Mouse (Mus musculus) kidney, postnatal 10 days (tissue): Measurements from ENCODE around the gene Tmf1.

ENCODE experiments used
- DNase-seq: peaks from one replicate; pipeline ENCODE4 v3.0.0; 2021; ENCODE audit warnings: mixed read lengths

Tmf1 gene

GRCm38 (mm10) chr6:97178491-97179366 lies at the start of gene Tmf1:
Gene Tmf1 (minus strand): TSS chr6:97179122.
- peak; percentile 98 for DNase-seq

GRCm38 (mm10) chr6:97227067-97227847 lies 48.3 kb upstream of the Tmf1 start:
- no peak for DNase-seq

- no peak for DNase-seq
Observed at GRCm38 (mm10) chr6:97226083-97226491, 47.2 kb upstream of the Tmf1 start.

GRCm38 (mm10) chr6:97224505-97224904 lies 45.6 kb upstream of the Tmf1 start:
- DNase-seq = no peak

DNA sequence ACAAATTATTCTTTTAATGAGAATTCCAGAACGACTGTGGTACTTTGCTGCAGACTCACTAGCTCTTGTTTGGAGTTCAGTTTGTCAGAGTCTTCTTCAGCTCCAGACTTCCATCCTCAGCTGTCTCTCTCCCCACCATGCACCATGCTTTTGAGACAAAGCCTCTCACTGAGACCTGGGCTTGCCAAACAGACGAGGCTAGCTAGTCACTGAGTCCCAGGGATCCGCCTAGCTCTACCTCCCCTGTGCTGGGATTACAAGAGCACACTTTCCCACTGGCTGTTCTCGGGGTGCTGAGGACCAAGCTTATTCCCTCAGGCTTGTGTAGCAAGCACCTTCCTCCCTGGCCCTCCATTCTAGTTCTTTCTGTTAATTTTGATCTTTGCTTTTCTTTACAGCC lies 44.6 kb upstream of the Tmf1 start:
- no peak for DNase-seq

DNA sequence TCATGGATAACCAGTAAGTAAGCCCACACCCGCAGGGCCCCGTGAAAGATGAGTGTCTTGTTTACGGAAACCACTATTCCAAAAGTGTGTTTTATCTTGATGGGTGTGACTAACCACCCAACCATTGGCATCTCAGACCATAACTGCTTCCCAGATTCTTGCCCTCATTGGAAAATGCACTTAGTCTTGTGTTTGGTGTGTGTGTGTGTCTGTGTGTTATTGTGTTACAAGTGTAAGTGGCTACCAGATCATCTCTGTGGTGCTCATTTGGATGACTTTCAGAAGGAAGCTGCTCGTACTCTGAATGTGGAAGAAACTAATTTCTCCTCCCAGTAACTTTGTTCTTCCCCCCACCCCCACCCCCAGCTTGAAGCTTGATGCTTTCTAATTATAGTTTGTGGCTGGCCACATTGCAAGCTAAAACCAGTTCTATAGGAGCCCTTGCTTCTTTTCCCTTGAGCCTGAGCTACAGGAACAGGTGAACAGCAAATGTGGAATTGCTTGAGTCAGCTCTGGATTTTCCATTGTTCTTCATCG lies 44.1 kb upstream of the Tmf1 start:
- DNase-seq = no peak

GRCm38 (mm10) chr6:97222321-97222720 lies 43.4 kb upstream of the Tmf1 start:
- no peak for DNase-seq

GRCm38 (mm10) chr6:97221205-97222025 lies 42.5 kb upstream of the Tmf1 start:
- DNase-seq = no peak

- DNase-seq = no peak
Observed at GRCm38 (mm10) chr6:97220672-97221071, 41.8 kb upstream of the Tmf1 start.

DNA sequence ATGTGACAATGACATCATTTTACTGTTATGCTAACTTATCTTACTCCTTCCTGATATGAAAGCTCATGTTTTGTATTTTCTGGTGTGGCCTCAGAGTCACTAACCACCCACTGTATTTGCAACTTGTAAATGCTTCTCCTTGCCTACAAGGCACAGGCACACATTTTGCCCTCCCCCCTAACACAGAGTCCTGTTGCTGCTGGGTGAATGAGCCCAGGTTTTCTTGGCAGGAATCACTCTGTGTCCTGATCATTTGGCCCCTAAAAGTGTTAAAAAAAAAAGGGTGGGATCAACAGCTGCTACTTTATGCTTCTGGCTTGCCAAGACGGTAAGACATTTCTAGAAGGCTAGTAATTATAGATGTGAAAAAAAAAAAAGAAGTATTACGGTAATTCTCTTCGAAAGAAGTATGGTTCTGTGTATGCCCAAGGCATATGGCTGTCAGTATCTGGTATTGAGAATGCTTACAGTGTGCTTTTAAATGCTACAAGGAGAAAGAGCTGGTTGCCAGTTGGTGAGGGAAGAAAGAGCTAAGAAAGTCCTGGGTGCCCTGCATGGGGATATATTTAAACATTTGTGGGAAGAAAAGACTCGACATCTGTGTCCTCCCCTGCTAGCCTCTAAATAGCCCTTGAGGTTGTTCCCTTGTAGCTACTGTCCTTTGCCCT lies 37.4 kb upstream of the Tmf1 start:
- no peak for DNase-seq

DNA sequence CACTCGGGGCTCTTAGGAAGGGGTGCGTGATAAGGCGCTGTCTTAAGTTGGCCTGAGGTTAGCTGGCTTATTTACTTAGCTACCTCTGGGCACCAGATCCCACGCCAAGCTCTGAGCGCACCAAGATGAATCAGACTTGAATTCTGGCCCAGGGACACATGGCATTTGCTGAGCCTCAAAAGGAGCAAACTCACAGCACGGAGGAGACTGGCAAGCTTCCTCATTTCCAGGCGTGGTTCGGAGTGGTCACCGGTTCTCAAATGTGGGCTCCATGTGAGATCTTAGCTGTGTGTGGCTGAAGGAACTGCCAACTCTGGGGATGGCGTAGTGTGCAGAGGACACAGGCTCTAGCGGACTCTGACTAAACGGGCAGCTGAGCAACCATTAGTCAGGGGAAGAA lies 33.1 kb upstream of the Tmf1 start:
- DNase-seq = peak; percentile 26

- DNase-seq = peak; percentile 39
Observed at GRCm38 (mm10) chr6:97210962-97211601, 32.2 kb upstream of the Tmf1 start.

GRCm38 (mm10) chr6:97210191-97210961 lies 31.5 kb upstream of the Tmf1 start, which contains the start of gene Arl6ip5:
Gene Arl6ip5 (plus strand): TSS chr6:97210689.
- peak; percentile 93 for DNase-seq

DNA sequence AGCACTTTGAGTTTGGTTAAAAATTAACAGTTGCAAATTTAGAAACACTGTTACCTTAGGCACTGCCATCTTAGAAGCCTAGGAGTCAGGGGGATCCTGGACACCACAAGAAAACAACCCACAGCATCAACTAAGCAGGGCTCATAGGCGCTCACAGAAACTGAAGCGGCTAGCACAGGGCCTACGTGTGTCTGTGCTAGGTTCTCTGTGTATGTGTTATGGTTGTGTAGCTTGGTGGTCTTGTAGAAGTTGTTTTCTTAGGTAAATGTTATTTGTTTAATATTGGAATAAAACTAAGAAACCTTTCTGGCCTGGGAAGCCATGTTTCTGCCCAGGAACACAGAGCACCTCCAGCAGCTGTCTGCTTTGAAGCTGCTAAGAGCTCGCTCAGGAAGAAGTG lies 30.8 kb upstream of the Tmf1 start:
- DNase-seq = no peak

DNA sequence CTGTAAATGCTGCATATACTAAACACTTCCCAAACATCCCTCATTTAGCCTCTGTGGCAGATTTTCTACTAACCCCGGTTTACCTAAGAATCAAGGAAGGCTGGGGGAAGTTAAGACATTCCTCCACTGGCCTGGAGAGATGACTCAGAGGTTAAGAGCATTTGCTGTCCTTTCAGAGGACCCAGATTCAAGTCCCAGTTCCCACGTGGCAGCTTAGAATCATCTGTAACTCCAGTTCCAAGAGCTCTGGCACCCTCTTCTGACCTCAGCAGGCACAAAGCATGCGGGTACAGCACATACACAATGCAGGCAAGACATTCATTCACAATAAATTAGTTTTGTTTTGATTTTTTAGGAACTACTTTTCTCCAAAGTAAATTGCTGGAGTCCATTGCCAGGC lies 30.3 kb upstream of the Tmf1 start:
- DNase-seq = no peak

DNA sequence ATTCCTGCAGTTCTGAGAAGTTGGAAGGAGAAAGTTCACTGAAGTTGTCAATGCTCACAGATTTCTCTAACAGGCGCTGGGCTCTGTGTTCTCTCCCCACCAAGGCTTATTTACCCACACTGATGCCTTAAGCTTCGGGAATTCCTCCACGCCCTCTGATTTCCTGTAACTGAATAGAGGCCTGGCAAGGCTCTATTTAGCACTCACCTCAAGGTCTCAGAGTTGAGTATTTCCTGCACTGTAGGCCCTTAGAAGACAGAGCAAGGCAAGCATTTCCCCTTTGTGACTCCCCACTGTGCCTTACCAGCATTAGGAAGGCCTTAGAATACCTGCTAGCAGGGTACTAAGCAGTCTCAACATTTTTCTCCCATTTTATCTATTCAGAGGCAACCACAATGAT lies 29.5 kb upstream of the Tmf1 start:
- no peak for DNase-seq

- DNase-seq = no peak
Observed at GRCm38 (mm10) chr6:97207085-97207484, 28.2 kb upstream of the Tmf1 start.

- peak; percentile 100 for DNase-seq
Observed at GRCm38 (mm10) chr6:97205439-97205885, 26.5 kb upstream of the Tmf1 start, which contains the start of gene Uba3. Gene Uba3 (minus strand): TSS chr6:97205647.

DNA sequence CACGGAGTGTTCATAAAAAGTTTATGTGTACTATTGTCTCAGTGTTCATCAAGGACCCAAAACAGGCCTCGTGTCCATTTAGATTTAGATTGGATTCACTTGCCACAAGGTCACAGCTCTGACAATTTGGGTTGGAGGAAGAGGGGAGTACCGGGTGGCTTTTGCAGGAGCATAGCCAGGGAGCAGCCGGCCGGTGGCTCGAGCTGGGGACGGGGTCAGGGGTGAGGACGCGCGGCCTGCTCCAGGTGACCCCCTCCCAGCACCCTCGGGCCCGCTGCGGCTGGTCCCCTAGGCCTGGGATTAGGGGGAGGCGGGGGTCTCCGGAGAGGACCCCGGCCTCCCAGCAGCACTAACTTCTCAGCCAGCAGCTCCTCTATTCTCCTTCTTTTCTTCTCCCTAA lies 26.0 kb upstream of the Tmf1 start:
- peak; percentile 58 for DNase-seq

DNA sequence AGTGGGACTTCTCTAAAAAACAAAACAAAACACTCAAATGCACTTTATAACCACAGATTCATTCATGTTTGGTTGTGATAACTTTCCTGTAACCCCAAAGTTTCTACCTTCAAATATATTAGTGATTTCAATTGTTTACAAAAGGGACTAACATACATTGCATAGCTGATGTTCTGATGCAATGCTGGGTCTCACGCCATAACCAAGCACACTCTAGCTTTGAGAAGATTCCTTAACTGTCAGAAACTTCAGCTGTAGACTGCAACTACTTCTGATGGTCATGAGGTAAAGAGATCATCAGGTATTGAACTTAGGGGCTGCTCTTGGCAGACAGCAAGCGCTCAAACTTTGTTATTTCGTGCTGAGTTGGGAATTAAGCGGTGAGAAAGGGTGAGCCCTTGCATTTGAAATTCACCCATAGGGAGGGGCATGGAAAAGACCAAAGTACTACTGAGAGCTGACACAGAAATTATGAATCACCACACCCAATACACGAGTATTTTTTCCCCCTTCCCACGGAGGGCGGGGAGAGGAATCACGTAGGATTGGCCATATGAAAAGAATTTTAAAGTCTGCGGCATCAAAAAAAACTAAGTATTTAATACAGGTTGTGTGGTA lies 25.4 kb upstream of the Tmf1 start:
- DNase-seq = no peak
